Mouse (Mus musculus): ENCODE data around the gene Mical1. TPM values are rescaled to one million over a fixed set of nuclear protein-coding genes. Genes with fewer than 3 reads are reported as not detected.
"Not testable (repeated sequence)": the region's sequence is repeated elsewhere in the genome, so short reads cannot be mapped to it uniquely, and the experiment has no call there.

Gene Mical1
- polyA plus RNA-seq, 1 experiment from 2014 or later, result 4.8 TPM

- Histone ChIP-seq H3K4me1 (replicated peaks) (peaks cover 24% of the 10 kb centered on the region), H3K4me2 (peak overlapping the region; percentile 99), H3K4me3 (replicated peaks) (peak overlapping the region; percentile 65), H3K36me3 (replicated peaks) (0 out of 2 replicates have a peak, but pooled peaks cover 13% of the 10 kb centered on the region), H3K9me3 (replicated peaks) (no peaks in the 10 kb centered on the region), H3K27ac (replicated peaks) (no peak overlapping the region), H3K27me3 (peaks cover 39% of the 10 kb centered on the region), H3K9ac (peak overlapping the region; percentile 55)
- no peak for ATAC-seq (ENCODE audit: insufficient read depth)
- under 1% methylated on average over 29 of the region's 29 CpGs for WGBS (ENCODE audit: insufficient replicate concordance)
Measured at GRCm38 (mm10) chr10:41490518-41490873, 14.4 kb downstream of the Mical1 start.

- Histone ChIP-seq H3K27me3 (peaks cover 39% of the 10 kb centered on the region), H3K36me3 (replicated peaks) (0 out of 2 replicates have a peak, but pooled peaks cover 7% of the 10 kb centered on the region), H3K4me1 (replicated peaks) (peaks cover 24% of the 10 kb centered on the region), H3K4me3 (replicated peaks) (no peak overlapping the region), H3K27ac (replicated peaks) (no peak overlapping the region), H3K4me2 (peak overlapping the region; percentile 99; the same call in 1 of the 2 replicates), H3K9me3 (replicated peaks) (no peaks in the 10 kb centered on the region), H3K9ac (no peak overlapping the region)
- WGBS (ENCODE audit: insufficient replicate concordance), result 26% methylated on average over 4 of the region's 4 CpGs
- ATAC-seq (ENCODE audit: insufficient read depth), result no peak
Measured at GRCm38 (mm10) chr10:41491111-41491510, 15.0 kb downstream of the Mical1 start.

- ATAC-seq (ENCODE audit: insufficient read depth), result no peak
- Histone ChIP-seq H3K4me3 (replicated peaks) (no peak overlapping the region), H3K27ac (replicated peaks) (no peak overlapping the region), H3K4me2 (no peak overlapping the region), H3K9me3 (replicated peaks) (no peaks in the 10 kb centered on the region), H3K4me1 (replicated peaks) (no peaks in the 10 kb centered on the region), H3K27me3 (no peaks in the 10 kb centered on the region), H3K36me3 (replicated peaks) (no peaks in the 10 kb centered on the region), H3K9ac (no peak overlapping the region)
- WGBS (ENCODE audit: insufficient replicate concordance), result 65% methylated on average over 4 of the region's 4 CpGs
Measured at GRCm38 (mm10) chr10:41500941-41501340, 24.8 kb downstream of the Mical1 start.

GRCm38 (mm10) chr10:41504996-41505395 is 28.9 kb downstream of the Mical1 start:
- no peak overlapping the region for H3K4me2 ChIP-seq
- H3K9ac ChIP-seq, result no peak overlapping the region
- no peaks in the 10 kb centered on the region for H3K4me1 ChIP-seq (replicated peaks)
- no peaks in the 10 kb centered on the region for H3K9me3 ChIP-seq (replicated peaks)
- H3K4me3 ChIP-seq (replicated peaks), result no peak overlapping the region
- WGBS (ENCODE audit: insufficient replicate concordance), result 86% methylated on average over 1 of the region's 1 CpGs
- no peak overlapping the region for H3K27ac ChIP-seq (replicated peaks)
- H3K27me3 ChIP-seq, result no peaks in the 10 kb centered on the region
- no peaks in the 10 kb centered on the region for H3K36me3 ChIP-seq (replicated peaks)
- ATAC-seq (ENCODE audit: insufficient read depth), result no peak

- not testable (repeated sequence) for H3K4me1 ChIP-seq (replicated peaks); ATAC-seq (ENCODE audit: insufficient read depth); H3K4me2 ChIP-seq; H3K27me3 ChIP-seq; H3K9ac ChIP-seq; H3K27ac ChIP-seq (replicated peaks); H3K9me3 ChIP-seq (replicated peaks); H3K36me3 ChIP-seq (replicated peaks); H3K4me3 ChIP-seq (replicated peaks)
- 2% methylated on average over 3 of the region's 3 CpGs for WGBS (ENCODE audit: insufficient replicate concordance)
Measured at GRCm38 (mm10) chr10:41505446-41505845, 29.3 kb downstream of the Mical1 start.

GRCm38 (mm10) chr10:41509160-41509559 is 33.0 kb downstream of the Mical1 start:
- H3K27ac ChIP-seq (replicated peaks), result no peak overlapping the region
- 39% methylated on average over 2 of the region's 2 CpGs for WGBS (ENCODE audit: insufficient replicate concordance)
- no peaks in the 10 kb centered on the region for H3K36me3 ChIP-seq (replicated peaks)
- no peak overlapping the region for H3K4me2 ChIP-seq
- no peaks in the 10 kb centered on the region for H3K9me3 ChIP-seq (replicated peaks)
- H3K4me1 ChIP-seq (replicated peaks), result no peaks in the 10 kb centered on the region
- H3K9ac ChIP-seq, result no peak overlapping the region
- H3K4me3 ChIP-seq (replicated peaks), result no peak overlapping the region
- no peak for ATAC-seq (ENCODE audit: insufficient read depth)
- H3K27me3 ChIP-seq, result peaks cover 7% of the 10 kb centered on the region; the same call in 1 of the 2 replicates

- no peaks in the 10 kb centered on the region for H3K9me3 ChIP-seq (replicated peaks)
- H3K4me2 ChIP-seq, result no peak overlapping the region
- 59% methylated on average over 4 of the region's 4 CpGs for WGBS (ENCODE audit: insufficient replicate concordance)
Measured at GRCm38 (mm10) chr10:41514301-41514700, 38.2 kb downstream of the Mical1 start.

GRCm38 (mm10) chr10:41514921-41515320 is 38.8 kb downstream of the Mical1 start:
- Histone ChIP-seq H3K27me3 (peaks cover 7% of the 10 kb centered on the region; the same call in 1 of the 2 replicates), H3K9me3 (replicated peaks) (no peaks in the 10 kb centered on the region), H3K4me3 (replicated peaks) (no peak overlapping the region), H3K4me1 (replicated peaks) (peaks cover 7% of the 10 kb centered on the region), H3K4me2 (no peak overlapping the region), H3K9ac (no peak overlapping the region), H3K27ac (replicated peaks) (no peak overlapping the region), H3K36me3 (replicated peaks) (no peaks in the 10 kb centered on the region)
- no peak for ATAC-seq (ENCODE audit: insufficient read depth)

More at GRCm38 (mm10) chr10:41514301-41514700, 38.2 kb downstream of the Mical1 start:
- H3K4me3 ChIP-seq (replicated peaks), result no peak overlapping the region
- no peak overlapping the region for H3K27ac ChIP-seq (replicated peaks)
- H3K4me1 ChIP-seq (replicated peaks), result peaks cover 7% of the 10 kb centered on the region
- H3K36me3 ChIP-seq (replicated peaks), result no peaks in the 10 kb centered on the region
- ATAC-seq (ENCODE audit: insufficient read depth), result no peak
- H3K9ac ChIP-seq, result no peak overlapping the region
- peaks cover 7% of the 10 kb centered on the region; the same call in 1 of the 2 replicates for H3K27me3 ChIP-seq

- Histone ChIP-seq H3K27ac (replicated peaks) (peak overlapping the region; percentile 93), H3K9ac (peak overlapping the region; percentile 98), H3K4me2 (peak overlapping the region; percentile 83), H3K4me3 (replicated peaks) (peak overlapping the region; percentile 99), H3K9me3 (replicated peaks) (no peaks in the 10 kb centered on the region), H3K36me3 (replicated peaks) (peaks cover 5% of the 10 kb centered on the region; the same call in 1 of the 2 replicates), H3K27me3 (peaks cover 4% of the 10 kb centered on the region; the same call in 1 of the 2 replicates), H3K4me1 (replicated peaks) (peaks cover 27% of the 10 kb centered on the region)
- peak; percentile 72 for ATAC-seq (ENCODE audit: insufficient read depth)
- under 1% methylated on average over 23 of the region's 23 CpGs for WGBS (ENCODE audit: insufficient replicate concordance)
Measured at GRCm38 (mm10) chr10:41518508-41518980, 42.4 kb downstream of the Mical1 start.

- Histone ChIP-seq H3K9ac (peak within 1 kb of the TSS; percentile 98), H3K27me3 (no peaks in the 10 kb centered on the region), H3K27ac (replicated peaks) (peak within 1 kb of the TSS; percentile 93), H3K4me3 (replicated peaks) (peak within 1 kb of the TSS; percentile 99), H3K9me3 (replicated peaks) (no peaks in the 10 kb centered on the region), H3K36me3 (replicated peaks) (peaks cover 9% of the 10 kb centered on the region; the same call in 1 of the 2 replicates), H3K4me2 (peak within 1 kb of the TSS; percentile 83), H3K4me1 (replicated peaks) (peaks cover 27% of the 10 kb centered on the region)
- peak; percentile 89 for ATAC-seq (ENCODE audit: insufficient read depth)
- under 1% methylated on average over 69 of the region's 69 CpGs for WGBS (ENCODE audit: insufficient replicate concordance)
Measured at GRCm38 (mm10) chr10:41518981-41519618, 43.0 kb downstream of the Mical1 start, which contains the start of gene Cd164. Gene Cd164, plus strand, starts transcription at chr10:41519414.

GRCm38 (mm10) chr10:41519640-41520409 is 43.7 kb downstream of the Mical1 start:
- under 1% methylated on average over 65 of the region's 65 CpGs for WGBS (ENCODE audit: insufficient replicate concordance)
- no peaks in the 10 kb centered on the region for H3K9me3 ChIP-seq (replicated peaks)
- ATAC-seq (ENCODE audit: insufficient read depth), result peak; percentile 38
- peak overlapping the region; percentile 93 for H3K27ac ChIP-seq (replicated peaks)
- H3K27me3 ChIP-seq, result no peaks in the 10 kb centered on the region
- H3K36me3 ChIP-seq (replicated peaks), result peaks cover 13% of the 10 kb centered on the region
- H3K4me1 ChIP-seq (replicated peaks), result peaks cover 32% of the 10 kb centered on the region
- peak overlapping the region; percentile 98 for H3K9ac ChIP-seq
- peak overlapping the region; percentile 83 for H3K4me2 ChIP-seq
- peak overlapping the region; percentile 99 for H3K4me3 ChIP-seq (replicated peaks)

All from liver, embryonic 15.5 days (tissue).